Mouse (Mus musculus) embryonic facial prominence, embryonic 11.5 days (tissue): ENCODE results near the gene Prl7d1. TPM values are rescaled to one million over a fixed set of nuclear protein-coding genes. Genes with fewer than 3 reads are reported as not detected.

ENCODE experiments used
- polyA plus RNA-seq: library from polyadenylated mRNA; unstranded; fragments of >200 nt; fragmentation: Nextera tagmentation; extraction: Ambion mirVana; gene quantifications from 2 replicates; pipeline ENCODE4 v1.2.1, GENCODE M21; 2014

The Prl7d1 gene
- polyA plus RNA-seq, 1 experiment from 2014 or later: not detected

Other genes starting within 250 kb of the Prl7d1 start
- gene Prl8a8, start 203.5 kb downstream of the Prl7d1 start, polyA plus RNA-seq: not detected in 2 replicates
- not detected in 2 replicates for gene Prl8a9, start 152.1 kb downstream of the Prl7d1 start, polyA plus RNA-seq
- gene Prl8a1, start 134.6 kb downstream of the Prl7d1 start, polyA plus RNA-seq: not detected in 2 replicates
- gene Prl7b1, start 106.2 kb downstream of the Prl7d1 start, polyA plus RNA-seq: not detected in 2 replicates
- not detected in 2 replicates for gene Prl7a1, start 74.2 kb downstream of the Prl7d1 start, polyA plus RNA-seq
- gene Prl7a2, start 48.7 kb downstream of the Prl7d1 start, polyA plus RNA-seq: not detected in 2 replicates
- gene Prl7c1, start 64.1 kb upstream of the Prl7d1 start, polyA plus RNA-seq: not detected in 2 replicates
- gene Prl2a1, start 84.9 kb upstream of the Prl7d1 start, polyA plus RNA-seq: not detected in 2 replicates
- not detected in 2 replicates for gene Prl2c1, start 132.6 kb upstream of the Prl7d1 start, polyA plus RNA-seq